ENCODE assay signal across 21 mouse cellular contexts in genomic region chr1:84524413-84524812, GRCm38 (mm10).
A peak's percentile ranks its signal among the peaks of the same experiment; 100 is the strongest.
DNase-seq lines count a peak whose midpoint lies in the region; ATAC-seq lines count a peak whose summit lies in the region.
"Had no signal": no experiment of that assay in that cellular context is flagged by ENCODE, and none has a peak within 500 bp of the region (broad histone marks: within the 10 kb centered on the region; RNA-seq: fewer than 3 reads in every experiment).

No protein-coding gene starts in this region.

- no peaks in the 10 kb centered on the region for H3K36me3 ChIP-seq in neural tube, embryonic 14.5 days (ENCODE audit: control insufficient read depth, insufficient read depth, low read length)
- no peaks in the 10 kb centered on the region for H3K36me3 ChIP-seq in kidney, embryonic 15.5 days
- H3K36me3 ChIP-seq: embryonic facial prominence, embryonic 13.5 days; forebrain, embryonic 10.5 days; hindbrain, embryonic 12.5 days had no signal

- H3K4me2 ChIP-seq in neural tube, embryonic 14.5 days (ENCODE audit: low read depth, low read length) = no peak overlapping the region
- no peak overlapping the region for H3K4me2 ChIP-seq in kidney, embryonic 15.5 days
- H3K4me2 ChIP-seq: embryonic facial prominence, embryonic 13.5 days; forebrain, embryonic 13.5 days; heart, embryonic 11.5 days; hindbrain, embryonic 12.5 days had no signal

- no peaks in the 10 kb centered on the region for H3K9me3 ChIP-seq in neural tube, embryonic 14.5 days (ENCODE audit: control insufficient read depth, low read length)
- H3K9me3 ChIP-seq in kidney, embryonic 15.5 days (replicated peaks) = no peaks in the 10 kb centered on the region
- H3K9me3 ChIP-seq: embryonic facial prominence, embryonic 13.5 days; forebrain, embryonic 10.5 days; forebrain, embryonic 13.5 days; hindbrain, embryonic 12.5 days had no signal

- 60% methylated on average over 4 of the region's 4 CpGs for WGBS in neural tube, embryonic 14.5 days
- 52% methylated on average over 4 of the region's 4 CpGs for WGBS in kidney, embryonic 15.5 days

- H3K27ac ChIP-seq in neural tube, embryonic 14.5 days (ENCODE audit: low read depth, low read length) = no peak overlapping the region
- H3K27ac ChIP-seq in kidney, embryonic 15.5 days = no peak overlapping the region
- H3K27ac ChIP-seq: embryonic facial prominence, embryonic 13.5 days; forebrain, embryonic 10.5 days; forebrain, embryonic 13.5 days; hindbrain, embryonic 12.5 days had no signal

- no peak overlapping the region for H3K4me3 ChIP-seq in neural tube, embryonic 14.5 days (ENCODE audit: low read depth, low read length)
- no peak overlapping the region for H3K4me3 ChIP-seq in kidney, embryonic 15.5 days (replicated peaks)
- H3K4me3 ChIP-seq: embryonic facial prominence, embryonic 13.5 days; forebrain, embryonic 10.5 days; forebrain, embryonic 13.5 days; hindbrain, embryonic 12.5 days had no signal

- peak; percentile 41; the same call in 1 of the 2 replicates for ATAC-seq in neural tube, embryonic 14.5 days (ENCODE audit: low read depth)
- no peak for ATAC-seq in kidney, embryonic 15.5 days (replicated peaks; ENCODE audit: low FRiP score)
- ATAC-seq: CD4-positive, CD25-positive, alpha-beta regulatory T cell, adult 4 months; forebrain, embryonic 13.5 days; forebrain, embryonic 16.5 days; hindbrain, embryonic 16.5 days; inflammation-experienced regulatory T-cells, adult 6 months had no signal

- peak; percentile 13 for DNase-seq in gastrocnemius, postnatal 25 days
- DNase-seq in gastrocnemius, postnatal 36 days = no peak
- no peak for DNase-seq in neural tube, embryonic 10.5 days (ENCODE audit: extremely low spot score, low spot score)
- peak; percentile 29 for DNase-seq in skeletal muscle tissue, adult 2 months (ENCODE audit: low read depth, low spot score)
- DNase-seq: adrenal gland, adult 2 months; adrenal gland, postnatal 14 days; cerebellum, adult 11 months; cerebellum, adult 2 months; cerebellum, adult 9-11 months; cerebellum, postnatal 25 days had no signal

- no peaks in the 10 kb centered on the region for H3K27me3 ChIP-seq in neural tube, embryonic 14.5 days (ENCODE audit: control insufficient read depth, insufficient read depth, low read length)
- H3K27me3 ChIP-seq in kidney, embryonic 15.5 days = no peaks in the 10 kb centered on the region
- H3K27me3 ChIP-seq: embryonic facial prominence, embryonic 13.5 days; forebrain, embryonic 13.5 days; hindbrain, embryonic 12.5 days had no signal

- H3K9ac ChIP-seq in neural tube, embryonic 14.5 days (replicated peaks; ENCODE audit: low read depth, low read length) = no peak overlapping the region
- no peak overlapping the region for H3K9ac ChIP-seq in kidney, embryonic 15.5 days
- H3K9ac ChIP-seq: embryonic facial prominence, embryonic 13.5 days; forebrain, embryonic 13.5 days; hindbrain, embryonic 12.5 days had no signal

- intact Hi-C loops in gastrocnemius, postnatal 36 days (cut with DNase I) = no loop called here

- H3K4me1 ChIP-seq in neural tube, embryonic 14.5 days (ENCODE audit: control insufficient read depth, insufficient read depth, low read length) = no peaks in the 10 kb centered on the region
- no peaks in the 10 kb centered on the region for H3K4me1 ChIP-seq in kidney, embryonic 15.5 days
- H3K4me1 ChIP-seq: embryonic facial prominence, embryonic 13.5 days; forebrain, embryonic 10.5 days; forebrain, embryonic 13.5 days; hindbrain, embryonic 12.5 days had no signal

Comparison
In these comparisons a context has a peak if more than half of its experiments do, and no peak if none do; other contexts are left out.
1. DNase-seq: peak in gastrocnemius, postnatal 25 days (single experiment) and skeletal muscle tissue, adult 2 months (single experiment); none in gastrocnemius, postnatal 36 days (0 of 2) and neural tube, embryonic 10.5 days (single experiment).